Mouse (Mus musculus): ENCODE results near the gene Galnt7.

Galnt7 gene

GRCm38 (mm10) chr8:57585128-57585442 lies 67.7 kb downstream of the Galnt7 start:
- DNase-seq (ENCODE audit: low spot score in 2 of 2): no peak

- DNase-seq (ENCODE audit: low spot score in 2 of 2): no peak
These were observed 68.3 kb downstream of the Galnt7 start for GRCm38 (mm10) chr8:57584416-57585127.

- DNase-seq (ENCODE audit: low spot score in 2 of 2): no peak
These were observed 73.0 kb downstream of the Galnt7 start for GRCm38 (mm10) chr8:57579845-57580244.

DNA sequence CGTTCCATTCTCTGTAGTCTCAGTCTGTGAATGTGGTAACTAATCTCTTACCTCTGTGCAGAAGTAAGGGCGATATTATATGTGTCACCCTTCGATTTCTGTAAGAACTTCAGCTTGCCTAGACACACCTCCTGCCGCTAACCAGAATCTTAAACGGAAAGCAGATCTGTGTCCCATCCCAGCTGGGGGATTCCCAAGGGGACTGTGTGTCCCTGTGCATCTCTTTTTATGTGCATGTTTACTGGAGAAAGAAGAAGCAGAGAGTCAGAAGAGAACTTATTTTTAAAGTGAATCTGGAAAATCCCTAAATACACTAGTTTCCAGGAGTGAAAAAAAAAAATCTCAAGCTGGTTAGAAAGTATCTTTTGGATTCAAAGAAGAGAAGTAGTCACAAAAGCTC lies 75.5 kb downstream of the Galnt7 start:
- DNase-seq (ENCODE audit: low spot score in 2 of 2): no peak

- DNase-seq (ENCODE audit: low spot score in 2 of 2): no peak
These were observed 76.6 kb downstream of the Galnt7 start for GRCm38 (mm10) chr8:57576238-57576637.

DNA sequence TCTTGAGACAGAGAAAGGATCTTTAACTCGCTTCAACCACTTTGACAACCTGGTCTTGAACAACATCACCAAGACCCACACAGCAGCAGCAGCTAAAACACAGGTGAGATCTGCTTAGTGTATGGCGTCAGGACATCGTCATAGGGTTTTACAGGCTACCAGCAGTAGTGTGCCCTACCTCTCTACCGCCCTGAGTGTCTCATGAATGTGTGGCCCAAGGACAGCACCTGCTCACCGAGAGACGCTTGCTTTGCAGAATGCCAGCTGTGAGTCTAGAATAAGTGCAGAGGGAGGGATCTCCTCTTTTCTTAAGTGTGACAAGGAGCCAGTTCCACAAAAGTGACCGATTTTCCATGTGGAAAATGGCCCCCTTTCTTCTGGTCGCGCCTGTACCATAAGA lies 77.5 kb downstream of the Galnt7 start:
- no peak for DNase-seq (ENCODE audit: low spot score in 2 of 2)

DNA sequence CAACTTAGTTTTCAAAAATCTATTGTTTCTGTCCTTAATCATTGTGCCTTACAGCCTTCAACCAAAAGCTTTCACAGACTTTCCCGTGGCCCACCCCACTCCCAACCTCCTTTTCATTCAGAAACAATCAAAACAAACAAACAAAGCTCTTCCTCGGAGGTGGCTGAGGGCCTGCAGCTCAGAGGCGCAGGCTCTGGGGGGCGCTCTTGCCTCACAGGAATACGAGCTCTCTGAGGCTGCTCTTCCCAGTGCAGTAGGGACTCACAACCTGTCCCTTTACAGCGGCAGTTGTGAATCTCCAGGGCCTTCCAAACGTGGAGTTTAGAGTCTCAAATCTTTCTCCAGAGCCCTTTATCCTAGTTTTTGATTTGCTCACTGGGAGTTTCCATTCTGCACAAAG lies 78.4 kb downstream of the Galnt7 start:
- DNase-seq (ENCODE audit: low spot score in 2 of 2): peak; percentile 75 to 76

GRCm38 (mm10) chr8:57573844-57574243 lies 79.0 kb downstream of the Galnt7 start:
- DNase-seq (ENCODE audit: low spot score in 2 of 2): no peak

- no peak for DNase-seq (ENCODE audit: low spot score in 2 of 2)
These were observed 82.9 kb downstream of the Galnt7 start for GRCm38 (mm10) chr8:57569886-57570285.

- DNase-seq (ENCODE audit: low spot score in 2 of 2): peak; percentile 44 to 52
These were observed 83.4 kb downstream of the Galnt7 start for GRCm38 (mm10) chr8:57569400-57569795.

DNA sequence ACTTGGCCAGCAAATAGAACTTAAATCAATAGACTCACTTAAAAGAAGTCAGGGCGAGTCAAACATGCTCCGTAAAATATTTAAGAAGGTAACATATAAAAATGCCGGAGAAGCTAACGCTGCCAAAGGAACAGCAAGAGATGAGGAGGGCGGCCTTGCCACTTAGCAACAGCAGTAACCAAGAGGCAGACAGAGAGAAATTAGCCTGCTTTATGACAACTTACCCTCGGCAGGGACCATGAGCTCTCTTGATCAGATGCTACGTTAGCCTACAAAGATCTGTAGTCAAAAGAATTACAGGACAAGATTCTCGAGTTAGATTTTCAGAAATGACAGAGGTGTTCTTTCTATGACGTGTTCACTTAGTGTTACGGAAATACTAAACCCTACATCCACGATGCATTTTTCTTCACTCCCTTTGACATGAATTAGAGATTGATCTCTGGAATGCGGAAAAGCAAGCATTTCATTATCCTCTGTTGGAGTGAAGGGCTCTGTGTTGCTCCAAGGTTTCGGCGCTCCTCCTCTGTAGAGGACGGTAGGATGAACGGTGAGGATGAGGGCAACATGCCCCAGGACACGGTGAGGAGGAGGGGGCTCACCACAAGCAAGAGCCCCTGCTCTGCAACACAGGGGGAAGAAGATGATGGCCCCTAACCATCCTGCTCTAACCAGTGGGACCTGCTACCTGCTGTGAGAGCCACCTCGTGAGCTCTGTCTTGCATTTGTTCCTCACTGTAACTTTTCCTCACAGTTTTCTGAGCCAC lies 84.0 kb downstream of the Galnt7 start:
- DNase-seq (ENCODE audit: low spot score in 2 of 2): no peak

GRCm38 (mm10) chr8:57567998-57568397 lies 84.8 kb downstream of the Galnt7 start:
- no peak for DNase-seq (ENCODE audit: low spot score in 2 of 2)

DNA sequence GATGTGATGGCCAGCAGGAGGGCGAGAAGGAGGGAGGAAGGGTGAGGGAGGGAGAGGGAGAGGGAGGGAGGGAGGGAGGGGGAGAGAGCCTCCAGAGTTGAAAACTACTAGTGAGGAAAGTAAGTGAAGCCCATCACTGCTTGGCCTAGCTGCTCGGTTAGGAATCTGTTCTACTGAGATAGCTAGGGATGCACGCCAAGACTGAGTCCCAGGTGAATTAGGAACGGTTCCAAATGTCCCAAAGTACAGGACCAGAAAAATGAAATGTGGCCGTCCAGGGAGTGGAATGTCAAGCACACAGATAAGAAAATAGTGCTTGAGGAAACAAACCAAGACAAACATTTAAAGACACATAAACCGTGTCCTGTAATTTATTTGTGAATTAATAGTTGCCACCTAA lies 87.8 kb downstream of the Galnt7 start:
- no peak for DNase-seq (ENCODE audit: low spot score in 2 of 2)

DNA sequence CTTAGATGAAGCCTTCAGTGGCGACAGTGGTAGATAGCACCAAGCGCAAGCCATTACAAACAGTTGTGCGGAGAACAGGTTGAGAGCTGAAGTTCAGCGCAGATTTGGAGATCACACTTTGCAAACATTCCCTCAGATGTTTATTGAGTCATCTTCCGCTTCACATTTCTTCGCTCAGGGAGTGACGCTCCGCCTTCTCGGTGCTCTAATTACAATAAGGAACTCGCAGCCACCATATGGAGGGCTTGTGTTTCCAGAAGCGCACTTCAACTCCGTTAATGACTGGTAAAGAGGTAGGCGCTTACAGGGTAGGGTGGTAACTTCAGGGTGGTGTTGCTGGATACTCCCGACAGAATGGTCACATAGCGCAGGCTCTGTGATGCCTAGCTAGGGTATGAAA lies 89.1 kb downstream of the Galnt7 start:
- DNase-seq (ENCODE audit: low spot score in 2 of 2): peak; percentile 40 to 53

- no peak for DNase-seq (ENCODE audit: low spot score in 2 of 2)
These were observed 90.1 kb downstream of the Galnt7 start for GRCm38 (mm10) chr8:57562741-57563140.

- no peak for DNase-seq (ENCODE audit: low spot score in 2 of 2)
These were observed 91.9 kb downstream of the Galnt7 start for GRCm38 (mm10) chr8:57560926-57561325.

DNA sequence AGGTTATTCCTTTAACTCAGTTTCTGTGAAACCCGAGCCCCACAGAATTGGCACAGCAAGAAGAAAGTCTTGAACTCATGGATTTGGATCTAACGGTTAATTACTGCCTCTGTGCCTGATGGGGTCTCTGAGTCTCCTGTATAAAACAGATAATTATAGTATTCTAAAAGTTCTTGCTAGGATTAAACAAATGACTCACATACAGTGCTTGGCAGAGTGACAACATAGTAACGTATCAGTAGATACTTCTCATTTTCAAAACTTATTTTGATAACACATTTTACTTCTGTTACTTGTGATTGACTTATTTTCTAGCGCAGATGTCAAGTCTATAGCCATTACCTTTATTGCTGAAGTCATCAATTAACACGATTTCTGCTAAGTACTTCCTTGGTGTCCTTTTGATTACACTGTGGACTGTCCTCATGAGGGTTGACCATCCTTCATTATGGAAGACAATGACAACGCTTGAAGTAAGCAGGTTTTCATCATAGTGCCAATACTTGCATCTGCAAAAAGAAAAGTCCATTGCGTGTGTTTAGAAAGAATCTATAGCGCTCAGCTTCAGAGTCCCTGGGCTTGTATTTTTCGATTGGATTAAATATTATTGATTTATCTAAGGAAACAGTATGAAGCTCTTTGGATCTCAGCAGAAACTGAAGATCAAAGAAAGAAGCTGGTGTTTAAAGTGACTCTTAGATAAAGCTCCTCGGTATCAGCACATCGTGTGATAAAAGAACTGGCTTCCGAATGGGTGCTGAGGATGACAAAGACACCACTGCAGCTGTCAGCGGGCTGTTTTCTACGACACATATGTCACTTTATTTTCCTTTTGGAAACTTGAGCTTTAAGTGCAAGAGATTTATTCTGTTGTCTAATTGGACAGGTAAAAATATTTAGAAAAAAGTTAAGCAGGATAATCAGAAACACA lies 100.5 kb downstream of the Galnt7 start:
- no peak for DNase-seq (ENCODE audit: low spot score in 2 of 2)

DNA sequence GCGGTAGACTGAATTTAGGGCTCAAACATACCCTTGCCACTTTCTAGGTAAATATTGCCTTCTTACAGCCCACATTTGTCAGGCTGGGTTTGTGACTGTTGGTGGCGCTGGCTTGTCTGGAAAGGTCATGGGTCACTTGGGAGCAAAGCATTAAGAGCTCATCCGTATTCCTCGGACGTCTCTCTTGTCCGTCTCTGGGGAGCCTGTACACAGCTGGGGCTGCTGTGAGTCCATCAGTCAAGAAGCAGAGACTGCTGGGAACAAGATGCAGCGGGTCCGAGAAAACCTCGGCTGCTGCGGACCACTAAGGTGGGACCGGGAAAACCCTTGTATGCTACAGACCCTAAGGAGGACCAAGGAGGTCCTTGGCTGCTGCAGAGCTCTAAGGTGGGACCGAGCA lies 105.3 kb downstream of the Galnt7 start:
- DNase-seq (ENCODE audit: low spot score in 2 of 2): no peak

GRCm38 (mm10) chr8:57546834-57547233 lies 106.0 kb downstream of the Galnt7 start:
- no peak for DNase-seq (ENCODE audit: low spot score in 2 of 2)

DNA sequence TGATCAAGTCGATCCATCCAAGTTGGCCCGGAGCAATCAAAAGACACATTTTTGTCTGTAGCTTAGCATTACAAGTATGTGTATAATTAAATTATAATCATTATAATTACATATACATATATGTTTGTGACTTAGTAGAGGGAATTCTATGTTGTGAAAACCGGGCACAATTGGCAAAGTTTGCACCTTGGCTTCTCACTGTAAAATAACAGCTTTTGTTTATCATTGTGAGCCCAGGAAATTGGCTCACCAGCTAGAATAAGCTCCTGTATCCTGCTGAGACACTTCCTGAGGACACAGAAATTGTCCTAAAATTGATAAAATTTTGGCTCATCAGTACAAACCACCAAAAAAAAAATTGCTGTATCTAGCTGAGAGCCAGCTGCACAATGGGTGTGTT lies 106.4 kb downstream of the Galnt7 start:
- no peak for DNase-seq (ENCODE audit: low spot score in 2 of 2)

GRCm38 (mm10) chr8:57541405-57541804 lies 111.4 kb downstream of the Galnt7 start:
- no peak for DNase-seq (ENCODE audit: low spot score in 2 of 2)

DNA sequence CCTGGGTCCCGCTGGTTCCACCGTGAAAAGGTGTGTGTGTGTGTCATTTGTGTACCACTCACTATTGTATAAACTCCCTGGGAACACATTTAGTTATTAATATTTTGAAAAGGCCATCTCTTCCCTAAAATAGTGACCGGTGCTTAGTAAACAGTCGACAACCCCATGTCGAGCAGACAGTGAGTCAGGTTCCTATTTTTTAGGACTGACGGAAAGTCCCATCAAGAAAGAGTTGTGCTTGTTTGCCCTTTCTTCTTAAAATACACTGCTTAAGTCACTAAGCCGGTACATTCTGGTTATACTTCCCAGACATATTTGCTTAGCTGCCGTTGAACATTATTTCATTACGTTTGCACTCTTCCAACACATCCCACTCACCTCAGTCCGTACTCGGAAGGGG lies 111.9 kb downstream of the Galnt7 start:
- no peak for DNase-seq (ENCODE audit: low spot score in 2 of 2)
